In genomic region chr1:167114363-167115050, GRCm38 (mm10) we compare ENCODE assay signal across 13 mouse cellular contexts.
DNase-seq lines count a peak whose midpoint lies in the region; ATAC-seq lines count a peak whose summit lies in the region.
"Had no signal": no experiment of that assay in that cellular context is flagged by ENCODE, and none has a peak within 500 bp of the region (broad histone marks: within the 10 kb centered on the region; RNA-seq: fewer than 3 reads in every experiment).

No protein-coding gene starts in this region.

- WGBS in forebrain, embryonic 14.5 days: 47% methylated on average over 4 of the region's 4 CpGs
- WGBS in forebrain, embryonic 12.5 days: 67% methylated on average over 4 of the region's 4 CpGs

- DNase-seq in forebrain, embryonic 14.5 days (ENCODE audit: low spot score): peak; percentile 85
- DNase-seq in left cerebral cortex, postnatal 4 days: peak; percentile 21
- DNase-seq in left cerebral cortex, adult 9 months (ENCODE audit: low spot score in 2 of 2): no peak
- peak; percentile 40 for DNase-seq in brain, embryonic 18.5 days (ENCODE audit: low read depth, low spot score)
- peak; percentile 14 for DNase-seq in lung, postnatal 14 days
- DNase-seq in spleen, postnatal 14 days (ENCODE audit: low spot score in 2 of 2): no peak
- DNase-seq: adrenal gland, postnatal 14 days; gastrocnemius, postnatal 25 days; kidney, adult 8-10 months had no signal

- peak overlapping the region; percentile 44; the same call in 1 of the 2 replicates for H3K27ac ChIP-seq in forebrain, embryonic 14.5 days (ENCODE audit: low read depth, low read length)
- H3K27ac ChIP-seq in forebrain, embryonic 12.5 days: no peak overlapping the region
- H3K27ac ChIP-seq: lung, embryonic 15.5 days had no signal

- no peaks in the 10 kb centered on the region for H3K36me3 ChIP-seq in forebrain, embryonic 14.5 days (ENCODE audit: control insufficient read depth, insufficient read depth, low read length)
- no peaks in the 10 kb centered on the region for H3K36me3 ChIP-seq in forebrain, embryonic 12.5 days (replicated peaks)
- H3K36me3 ChIP-seq: lung, embryonic 15.5 days had no signal

- H3K4me3 ChIP-seq in forebrain, embryonic 14.5 days (ENCODE audit: low read depth, low read length): no peak overlapping the region
- H3K4me3 ChIP-seq in forebrain, embryonic 12.5 days (replicated peaks): no peak overlapping the region
- H3K4me3 ChIP-seq: lung, embryonic 15.5 days had no signal

- peak; percentile 47; the same call in 1 of the 2 replicates for ATAC-seq in forebrain, embryonic 14.5 days
- ATAC-seq in forebrain, embryonic 12.5 days (ENCODE audit: low FRiP score): no peak
- ATAC-seq: inflammation-experienced regulatory T-cells, adult 6 months had no signal

- no peak overlapping the region for H3K4me2 ChIP-seq in forebrain, embryonic 14.5 days (ENCODE audit: low read length)
- no peak overlapping the region for H3K4me2 ChIP-seq in forebrain, embryonic 12.5 days
- H3K4me2 ChIP-seq: heart, embryonic 11.5 days; lung, embryonic 15.5 days had no signal

- no peaks in the 10 kb centered on the region for H3K27me3 ChIP-seq in forebrain, embryonic 14.5 days (replicated peaks; ENCODE audit: control insufficient read depth, insufficient read depth, low read length)
- no peaks in the 10 kb centered on the region for H3K27me3 ChIP-seq in forebrain, embryonic 12.5 days
- H3K27me3 ChIP-seq: lung, embryonic 15.5 days had no signal

- H3K4me1 ChIP-seq in forebrain, embryonic 14.5 days (ENCODE audit: control insufficient read depth, insufficient read depth, low read length): peaks cover 24% of the 10 kb centered on the region
- peaks cover 22% of the 10 kb centered on the region for H3K4me1 ChIP-seq in forebrain, embryonic 12.5 days
- H3K4me1 ChIP-seq: lung, embryonic 15.5 days had no signal

- intact Hi-C loops in left cerebral cortex, postnatal 4 days (cut with DNase I): no loop called here

- H3K9me3 ChIP-seq in forebrain, embryonic 14.5 days (replicated peaks; ENCODE audit: control insufficient read depth, low read length): no peaks in the 10 kb centered on the region
- no peaks in the 10 kb centered on the region for H3K9me3 ChIP-seq in forebrain, embryonic 12.5 days
- H3K9me3 ChIP-seq: lung, embryonic 15.5 days had no signal

- H3K9ac ChIP-seq in forebrain, embryonic 14.5 days (ENCODE audit: low read length): no peak overlapping the region
- no peak overlapping the region for H3K9ac ChIP-seq in forebrain, embryonic 12.5 days
- H3K9ac ChIP-seq: lung, embryonic 15.5 days had no signal

Comparison
In these comparisons a context has a peak if more than half of its experiments do, and no peak if none do; other contexts are left out.
1. DNase-seq: peak in forebrain, embryonic 14.5 days (single experiment), left cerebral cortex, postnatal 4 days (single experiment), brain, embryonic 18.5 days (single experiment) and lung, postnatal 14 days (single experiment); none in left cerebral cortex, adult 9 months (0 of 2) and spleen, postnatal 14 days (0 of 2).